Mouse (Mus musculus): ENCODE measurements around the gene Ndufb2. TPM values are rescaled to one million over a fixed set of nuclear protein-coding genes. Genes with fewer than 3 reads are reported as not detected.

The Ndufb2 gene
- 10 to 100 TPM; 38.9 to 52.1 TPM for total RNA-seq (2023)

DNA sequence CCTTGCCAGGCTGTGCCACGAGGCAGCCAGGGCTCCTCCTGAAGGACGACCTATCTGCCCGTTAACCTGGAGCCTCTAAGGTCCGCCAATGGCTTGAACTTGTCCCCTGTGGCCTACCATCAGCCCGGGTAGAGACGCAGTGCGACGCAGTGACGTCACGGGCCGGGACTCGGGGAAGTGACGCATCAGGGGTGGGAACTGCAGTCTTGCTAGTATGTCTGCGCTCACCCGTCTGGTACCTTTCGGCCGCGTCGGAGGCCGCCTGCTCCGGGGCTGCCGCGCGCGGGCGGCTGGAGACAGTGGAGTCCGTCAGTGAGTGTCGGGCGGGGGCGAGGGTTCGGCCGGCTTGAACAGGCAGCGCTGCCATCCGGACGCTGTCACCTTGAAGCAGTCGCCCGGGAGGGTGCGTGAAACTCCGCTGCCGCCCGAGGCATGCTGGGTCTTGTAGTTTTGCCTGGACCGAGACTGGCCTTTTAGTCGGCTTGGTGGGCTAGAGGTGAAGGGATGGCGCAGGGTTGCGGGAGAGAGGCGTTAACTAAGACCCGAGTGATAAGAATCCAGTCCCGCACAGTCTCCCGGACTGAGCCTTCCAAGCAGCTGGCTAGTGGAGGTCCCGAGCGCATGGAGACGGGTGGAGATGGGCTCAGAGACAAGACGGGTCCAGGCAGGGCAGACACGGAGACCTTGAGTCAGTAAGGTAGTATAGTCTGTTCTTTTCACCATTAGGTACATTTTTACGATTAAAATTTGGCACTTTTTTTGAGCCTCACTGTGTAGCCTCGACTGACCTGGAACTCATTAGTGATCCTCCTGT lies at the start of gene Ndufb2:
Gene Ndufb2 (plus strand): TSS at position 174 of the 814 bp plus-strand sequence.

DNA sequence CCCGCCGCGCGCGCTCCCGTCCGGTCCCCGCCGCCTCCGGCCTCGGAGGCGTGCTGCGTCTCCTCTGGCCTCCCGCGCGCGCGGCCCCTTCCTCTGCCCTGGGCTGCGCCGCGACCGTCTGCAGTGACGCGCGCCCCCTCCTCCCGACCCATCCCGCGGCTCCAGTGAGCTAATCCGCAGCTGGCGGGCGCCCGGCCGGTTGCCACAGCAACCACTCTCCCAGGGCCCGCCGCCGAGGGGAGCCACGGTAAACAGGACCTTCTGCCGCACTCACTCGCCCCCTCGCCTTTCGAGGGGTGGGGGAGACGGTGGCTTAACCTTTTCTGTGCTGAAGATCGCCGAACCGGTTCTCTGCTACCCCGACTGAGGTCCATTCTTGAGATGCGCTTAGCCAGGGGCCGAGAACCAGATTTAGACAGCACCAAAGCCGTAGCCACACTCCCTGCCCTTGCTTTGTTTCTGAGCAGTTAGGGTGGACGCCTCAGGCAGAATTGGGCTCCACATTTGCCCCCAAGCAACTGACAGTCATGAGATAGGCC lies 34.6 kb upstream of the Ndufb2 start, which contains the start of gene Dennd2a:
Gene Dennd2a (minus strand): TSS at position 145 of the 539 bp plus-strand sequence.

DNA sequence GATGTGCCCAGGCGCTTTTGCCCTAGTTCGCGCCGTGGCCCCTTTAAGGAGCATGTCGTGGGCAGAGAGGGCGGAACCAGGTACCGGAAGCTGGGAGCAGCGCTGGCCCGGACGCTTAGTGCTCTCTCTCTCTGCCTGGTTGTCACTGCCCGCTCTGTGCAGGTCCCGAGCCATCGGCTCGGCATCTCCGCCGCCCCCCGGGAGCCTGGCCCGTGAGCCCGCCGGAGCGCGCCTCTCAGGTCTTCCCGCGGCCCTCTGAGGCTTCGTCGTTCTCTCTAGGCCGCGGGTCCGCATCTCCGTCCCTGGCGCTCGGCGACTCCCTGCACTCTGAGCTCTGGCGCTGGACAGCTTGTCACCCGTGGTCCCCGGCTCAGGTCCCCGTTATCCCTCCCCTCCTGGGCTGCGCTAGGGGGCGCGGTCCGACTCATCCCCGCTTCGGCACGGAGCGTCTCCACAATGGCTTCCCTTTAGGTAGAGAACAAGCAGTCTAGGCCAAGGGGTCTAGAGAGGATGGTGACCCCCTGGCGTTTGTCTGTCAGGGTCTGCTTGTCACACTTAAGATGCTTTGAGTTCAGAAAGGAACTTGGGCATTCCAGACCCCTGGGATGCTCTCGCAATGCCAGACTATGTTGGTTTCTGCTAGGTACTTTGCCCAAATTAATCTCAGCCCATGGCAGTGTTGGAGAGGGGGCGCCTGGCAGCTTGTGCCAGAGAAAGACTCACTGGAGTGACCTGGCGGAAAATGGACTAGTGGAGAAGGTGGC lies 18.4 kb upstream of the Ndufb2 start, which contains the start of gene Adck2:
Gene Adck2 (plus strand): TSS at position 83 of the 764 bp plus-strand sequence.

DNA sequence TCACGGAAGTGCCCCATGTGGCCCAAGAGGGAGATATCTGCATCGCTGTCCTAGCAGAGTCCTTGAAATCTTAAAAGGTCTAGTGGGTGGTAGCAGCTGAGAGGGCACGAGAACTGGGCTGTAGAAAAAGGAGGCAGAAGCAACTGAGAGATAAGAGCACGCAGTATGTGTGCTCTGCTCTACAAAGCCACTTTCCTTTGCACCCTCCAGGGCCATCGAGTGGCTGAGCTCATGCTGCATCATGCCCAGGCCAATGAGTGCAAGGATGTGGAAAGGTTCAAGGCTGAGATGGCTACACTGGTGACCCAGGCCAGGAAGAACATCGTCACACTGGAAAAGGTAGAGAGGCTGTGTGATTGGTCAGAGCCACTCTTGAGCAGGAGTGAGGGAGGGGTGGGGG lies 6.9 kb upstream of the Ndufb2 start, which contains the start of gene Gm42420:
Gene Gm42420 (plus strand): TSS at position 237 of the 400 bp plus-strand sequence.

Other genes starting within 250 kb of the Ndufb2 start
- 10 to 100 TPM; 44.8 to 49.4 TPM for gene Slc37a3, start 214.9 kb upstream of the Ndufb2 start, total RNA-seq (2023)
- gene Rab19, start 211.4 kb upstream of the Ndufb2 start, total RNA-seq (2023), result 10 to 100 TPM in 1 of 2 experiments, 1 to 10 TPM in 1; 9.7 to 10.5 TPM
- 100 to 1,000 TPM in 1 of 2 experiments, 10 to 100 TPM in 1; 90.8 to 104 TPM for gene Mkrn1, start 172.1 kb upstream of the Ndufb2 start, total RNA-seq (2023)
- under 1 TPM; 0.47 to 0.67 TPM for gene Dennd2a, start 34.7 kb upstream of the Ndufb2 start, total RNA-seq (2023)
- 10 to 100 TPM; 38.0 to 40.2 TPM for gene Adck2, start 18.7 kb upstream of the Ndufb2 start, total RNA-seq (2023)
- gene Gm42420, start 6.8 kb upstream of the Ndufb2 start, total RNA-seq (2023), result 1 to 10 TPM in 1 of 2 experiments, not detected in 1; 1.5 TPM
- 10 to 100 TPM; 34.6 to 39.0 TPM for gene Braf, start 132.9 kb downstream of the Ndufb2 start, total RNA-seq (2023)
- 10 to 100 TPM; 35.9 to 38.1 TPM for gene Mrps33, start 218.4 kb downstream of the Ndufb2 start, total RNA-seq (2023)

Measured in B cell, adult 67 days (primary cell).